Mouse (Mus musculus) R1 (cell line): ENCODE data around the gene Naga.

ENCODE experiments used
- DNase-seq: peaks from one replicate; pipeline ENCODE4 v3.0.0-alpha.2; 2018; ENCODE audit warnings: low read depth, low spot score

Gene Naga

DNA sequence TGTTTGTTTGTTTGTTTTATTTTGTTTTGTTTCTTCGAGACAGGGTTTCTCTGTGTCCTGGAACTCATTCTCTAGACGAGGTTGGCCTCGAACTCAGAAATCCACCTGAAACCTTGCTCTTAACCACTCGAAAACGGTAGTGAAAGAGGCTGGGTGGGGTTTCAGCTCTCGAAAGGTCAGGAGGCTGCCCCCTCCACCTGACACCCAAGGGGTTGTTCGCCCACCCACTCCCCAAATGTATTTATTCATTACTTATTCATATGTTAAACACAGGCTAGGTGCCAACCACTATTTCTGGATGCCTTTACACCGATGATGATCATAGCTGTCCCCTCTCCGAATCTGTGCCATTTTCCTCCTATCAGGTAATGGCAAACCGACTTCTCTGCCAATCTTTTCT, 425 bp upstream of the Naga start:
- peak; percentile 30 for DNase-seq

- no peak for DNase-seq
Observed at GRCm38 (mm10) chr15:82337875-82338274, 850 bp downstream of the Naga start.

DNA sequence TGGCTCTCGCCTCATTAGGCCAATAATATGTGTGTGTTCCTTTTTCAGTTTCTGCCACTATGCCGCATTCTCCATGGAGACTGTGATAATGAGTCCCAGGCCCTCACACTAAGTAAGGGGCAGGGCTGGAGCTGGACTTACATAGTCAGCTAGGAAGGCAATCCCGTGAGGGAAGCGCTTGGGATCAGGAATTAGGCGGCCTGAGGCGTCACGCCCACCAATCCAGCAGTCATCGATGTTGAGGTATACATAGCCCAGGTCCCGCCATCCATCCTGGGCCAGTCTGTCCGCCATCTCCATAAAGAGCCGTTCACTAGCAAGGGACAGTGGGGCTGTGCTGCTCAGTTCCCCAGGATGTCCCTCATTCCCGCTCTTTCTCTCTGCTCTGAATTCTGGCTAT, 2.1 kb downstream of the Naga start:
- no peak for DNase-seq

DNA sequence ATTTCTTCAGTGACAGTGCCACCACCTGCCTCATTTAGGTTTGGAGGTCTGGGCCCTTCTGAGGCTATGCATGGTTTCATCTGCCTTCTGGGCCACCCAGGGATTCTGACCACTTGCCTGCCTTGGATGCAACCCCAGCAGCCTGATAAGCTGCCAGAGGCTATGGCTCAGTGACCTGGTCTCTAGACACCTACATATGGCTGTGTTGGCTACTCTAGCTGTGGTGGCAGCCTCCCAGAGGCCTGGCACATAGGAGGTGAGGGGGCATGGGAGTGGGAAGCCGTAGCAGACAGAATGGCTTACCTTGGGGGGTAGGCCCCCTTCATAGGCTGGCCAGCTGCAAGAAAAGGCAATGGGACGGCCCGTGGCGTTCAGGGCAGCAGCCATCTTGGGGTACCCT, 3.5 kb downstream of the Naga start:
- no peak for DNase-seq

DNA sequence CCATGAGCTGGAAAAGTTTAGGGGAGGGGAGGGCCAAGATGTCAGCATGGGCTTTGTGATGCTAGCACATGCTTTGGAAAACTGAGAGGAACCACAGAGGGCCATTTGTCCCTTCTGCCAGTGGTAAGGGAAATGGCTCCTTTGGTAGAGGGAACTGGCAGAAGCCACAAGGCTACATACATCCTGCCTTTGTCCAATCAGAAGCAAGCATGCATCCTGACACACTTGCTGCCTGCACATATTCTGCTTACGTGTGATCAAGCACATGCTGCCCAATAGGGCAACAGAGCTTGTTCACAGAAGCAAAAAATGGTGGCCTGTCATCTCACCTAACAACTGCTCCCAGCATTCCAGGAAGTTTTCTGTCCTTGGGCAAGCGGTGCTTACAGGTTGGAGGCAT, 13.3 kb downstream of the Naga start:
- DNase-seq = no peak

GRCm38 (mm10) chr15:82322195-82322594, 16.5 kb downstream of the Naga start:
- no peak for DNase-seq

GRCm38 (mm10) chr15:82319613-82320012, 19.1 kb downstream of the Naga start:
- no peak for DNase-seq

DNA sequence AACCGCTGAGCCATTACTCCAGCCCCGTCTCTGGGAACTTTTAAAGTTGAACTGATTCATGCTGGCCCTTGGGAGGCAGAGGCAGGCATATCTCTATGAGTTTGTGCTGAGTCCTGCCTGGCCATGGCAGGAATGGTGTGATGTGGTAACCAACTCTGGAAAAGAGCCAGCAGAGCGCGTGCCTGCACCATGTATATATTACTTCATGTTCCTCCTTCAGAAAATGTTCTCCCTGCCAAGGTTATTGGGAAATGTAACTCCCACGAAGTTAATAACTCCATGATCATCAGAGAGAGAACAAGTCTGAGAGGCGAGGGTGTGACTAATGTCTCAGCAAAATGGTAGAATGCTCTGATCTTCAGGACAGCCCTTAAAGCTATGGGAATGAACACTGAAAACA, 20.9 kb downstream of the Naga start:
- no peak for DNase-seq

DNA sequence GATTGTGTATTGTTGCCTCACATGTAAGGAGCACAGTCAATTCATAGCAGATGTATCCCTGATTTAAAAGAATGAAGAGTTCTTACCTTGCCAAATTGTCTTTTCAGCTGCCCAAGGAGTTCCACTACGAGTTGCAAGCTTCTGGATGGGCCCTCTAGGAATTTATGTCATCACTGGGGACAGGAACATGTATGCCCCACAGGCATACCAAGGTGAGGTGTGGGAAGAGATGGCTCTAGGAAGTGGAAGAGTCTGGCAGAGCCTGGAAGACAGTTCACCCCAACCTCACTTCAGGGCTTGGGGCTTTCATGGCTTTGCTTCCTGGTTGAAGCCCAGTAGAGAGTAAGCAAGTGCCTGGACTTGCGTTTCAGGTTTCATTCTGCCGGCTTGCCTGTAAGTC, 30.3 kb downstream of the Naga start:
- DNase-seq = no peak

GRCm38 (mm10) chr15:82307107-82307506, 31.6 kb downstream of the Naga start:
- DNase-seq = no peak

DNA sequence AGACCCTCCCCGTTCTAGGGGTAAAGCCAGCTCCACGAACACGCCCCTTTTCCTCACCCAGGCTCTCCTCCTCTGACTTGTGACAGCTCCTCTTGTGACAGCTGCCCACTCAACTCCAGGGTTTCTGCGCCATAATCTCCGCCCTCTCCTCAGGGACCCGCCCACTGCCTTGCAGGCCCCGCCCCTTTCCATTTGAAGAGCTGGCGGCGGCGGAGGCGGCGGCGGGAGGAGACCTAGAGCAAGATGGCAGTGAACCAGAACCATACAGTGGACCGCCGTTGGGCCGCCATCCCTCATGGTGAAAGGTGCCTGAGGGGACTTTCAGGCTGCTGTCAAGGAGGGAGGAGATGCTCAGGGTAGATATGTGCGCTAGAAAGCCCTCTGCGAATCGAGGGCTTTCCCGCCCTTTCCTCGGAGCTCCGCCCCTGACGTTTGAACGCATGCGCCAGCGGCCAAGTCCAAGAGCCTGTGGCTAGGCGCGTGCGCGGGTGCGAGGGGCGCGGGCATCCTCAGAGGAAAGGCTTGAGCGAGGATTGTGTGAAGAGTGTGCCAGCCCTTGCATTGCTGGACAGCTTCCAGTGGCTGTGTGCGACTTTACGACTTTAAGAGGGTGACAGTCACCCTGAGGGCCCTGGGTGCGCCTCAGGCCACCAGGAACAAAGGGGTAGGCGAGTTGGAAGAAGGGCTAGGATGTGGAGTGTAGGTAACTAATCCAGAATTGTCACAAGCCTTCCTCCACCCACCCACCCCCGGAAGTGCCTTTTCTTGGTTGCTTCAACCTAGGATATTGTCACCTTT, 39.8 kb downstream of the Naga start, which contains the start of gene Wbp2nl:
Wbp2nl (plus strand) TSS at position 191 of the 798 bp plus-strand sequence.
- peak; percentile 85 for DNase-seq

- peak; percentile 58 for DNase-seq
Observed at GRCm38 (mm10) chr15:82294059-82294458, 44.7 kb downstream of the Naga start.

DNA sequence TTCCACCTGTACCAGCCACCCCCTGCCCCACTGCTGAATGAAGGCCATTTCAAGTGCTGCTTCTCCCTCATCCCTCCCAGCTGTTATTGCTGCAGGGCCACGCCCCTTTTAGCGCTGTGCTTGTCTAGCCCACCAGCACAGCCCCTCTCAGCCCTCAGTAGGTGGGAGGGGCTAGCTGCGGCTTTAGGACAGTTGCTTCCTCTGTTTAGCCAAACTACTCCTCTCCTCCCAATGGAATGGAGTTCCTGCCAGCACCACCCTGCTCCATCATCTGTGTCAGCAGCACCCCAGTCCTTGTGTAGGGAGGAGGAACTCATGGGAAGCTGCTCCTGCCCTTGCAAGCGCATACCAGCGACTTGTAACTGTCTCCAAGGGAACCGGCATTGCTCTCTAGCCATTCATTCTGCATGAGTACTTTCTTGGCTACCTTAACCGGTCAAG, 45.4 kb downstream of the Naga start:
- DNase-seq = peak; percentile 49

DNA sequence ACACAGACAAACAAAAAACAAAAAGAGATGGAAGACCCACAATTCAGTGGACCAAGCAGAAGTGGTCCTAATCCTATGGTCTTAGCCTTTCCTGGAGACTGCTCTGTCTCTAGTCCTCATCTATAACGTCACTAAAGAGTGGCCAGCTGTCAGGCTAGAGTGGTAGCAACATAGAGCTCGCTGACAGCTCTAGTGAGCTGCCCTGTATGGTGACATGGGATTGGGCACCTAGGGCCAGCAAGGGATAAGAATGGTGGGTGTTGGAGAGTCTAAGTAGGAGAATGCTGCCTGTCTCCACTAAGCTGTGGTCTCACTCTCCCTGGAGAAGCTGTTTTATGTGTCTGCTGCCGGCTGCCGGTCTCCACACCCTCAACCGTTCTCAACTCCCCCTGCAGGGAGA, 45.9 kb downstream of the Naga start:
- DNase-seq = no peak

- no peak for DNase-seq
Observed at GRCm38 (mm10) chr15:82290252-82290651, 48.5 kb downstream of the Naga start.

GRCm38 (mm10) chr15:82286157-82286556, 52.6 kb downstream of the Naga start:
- DNase-seq = peak; percentile 38

DNA sequence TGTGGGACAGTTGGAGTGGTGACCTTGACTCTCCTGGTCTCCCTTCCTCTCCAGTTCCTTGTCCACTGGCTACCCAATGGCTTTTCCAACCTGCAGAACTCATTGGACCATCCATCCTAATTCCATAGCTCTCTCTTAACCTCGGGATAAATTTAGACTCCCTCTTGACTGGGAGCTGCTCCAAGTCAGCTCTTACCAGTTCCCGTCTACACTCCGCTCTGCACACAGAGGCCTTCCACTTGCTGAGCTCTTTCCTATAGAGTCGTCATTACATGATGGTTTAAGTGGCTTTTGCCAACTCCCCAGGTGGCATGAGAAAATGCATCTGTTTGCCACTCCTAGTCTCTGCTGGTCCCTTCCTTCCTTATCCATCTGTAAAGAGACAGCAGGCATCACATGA, 58.1 kb downstream of the Naga start:
- DNase-seq = no peak
